Mouse (Mus musculus): ENCODE measurements around the gene Zhx3. TPM values are rescaled to one million over a fixed set of nuclear protein-coding genes. Genes with fewer than 3 reads are reported as not detected.

Gene Zhx3
- polyA plus RNA-seq, 1 experiment, result 26.2 TPM

DNA sequence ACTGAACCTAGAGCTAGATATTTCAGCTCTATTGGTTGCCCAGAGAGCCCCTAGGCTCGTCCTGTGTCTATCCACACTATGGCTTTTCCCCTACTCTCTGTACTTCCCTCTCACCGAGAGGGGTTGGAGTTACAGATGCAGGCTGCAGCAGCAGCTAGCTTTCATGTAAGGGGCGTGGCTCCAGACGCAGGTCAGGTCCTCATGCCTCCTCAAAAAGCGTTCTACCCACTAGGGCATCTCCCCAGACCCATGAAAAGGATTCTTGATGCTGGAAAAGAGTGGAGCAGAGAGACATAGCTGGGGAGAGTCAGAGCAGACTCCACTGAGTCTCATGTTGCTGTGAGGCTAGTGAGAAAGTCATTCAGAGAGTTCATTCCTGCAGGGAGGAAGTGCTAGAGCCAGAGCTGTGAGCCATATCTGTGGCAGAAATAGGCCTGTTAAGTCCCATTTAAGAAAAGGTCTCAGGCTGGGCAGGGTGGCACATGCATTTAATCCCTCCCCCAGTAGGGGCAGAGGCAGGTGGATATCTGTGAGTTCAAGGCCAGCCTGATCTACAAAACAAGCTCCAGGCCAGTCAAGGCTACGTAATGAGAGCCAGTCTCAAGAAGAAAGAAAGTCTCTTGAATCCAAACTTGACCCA, 8.8 kb upstream of the Zhx3 start:
- 87% methylated on average over 6 of the region's 6 CpGs for WGBS
- Histone ChIP-seq H3K4me3 (replicated peaks; ENCODE audit: insufficient read depth, low read depth, low read length) (no peak overlapping the region), H3K27me3 (ENCODE audit: control insufficient read depth, insufficient read depth, low read length) (no peaks in the 10 kb centered on the region), H3K4me1 (ENCODE audit: control insufficient read depth, insufficient read depth, low read length) (no peaks in the 10 kb centered on the region; the same call in 1 of the 2 replicates), H3K27ac (ENCODE audit: insufficient read depth, low read length) (no peak overlapping the region)
- peak in 1 of 2 experiments; percentile 4 for DNase-seq
- no peak for TF ChIP-seq CTCF (IDR thresholded peaks at IDR 0.05; ENCODE audit: borderline replicate concordance, insufficient read depth, low read depth, low read length)
- TF ChIP-seq POLR2A (IDR thresholded peaks at IDR 0.05; ENCODE audit: borderline replicate concordance, insufficient read depth, low read length), result no peak

DNA sequence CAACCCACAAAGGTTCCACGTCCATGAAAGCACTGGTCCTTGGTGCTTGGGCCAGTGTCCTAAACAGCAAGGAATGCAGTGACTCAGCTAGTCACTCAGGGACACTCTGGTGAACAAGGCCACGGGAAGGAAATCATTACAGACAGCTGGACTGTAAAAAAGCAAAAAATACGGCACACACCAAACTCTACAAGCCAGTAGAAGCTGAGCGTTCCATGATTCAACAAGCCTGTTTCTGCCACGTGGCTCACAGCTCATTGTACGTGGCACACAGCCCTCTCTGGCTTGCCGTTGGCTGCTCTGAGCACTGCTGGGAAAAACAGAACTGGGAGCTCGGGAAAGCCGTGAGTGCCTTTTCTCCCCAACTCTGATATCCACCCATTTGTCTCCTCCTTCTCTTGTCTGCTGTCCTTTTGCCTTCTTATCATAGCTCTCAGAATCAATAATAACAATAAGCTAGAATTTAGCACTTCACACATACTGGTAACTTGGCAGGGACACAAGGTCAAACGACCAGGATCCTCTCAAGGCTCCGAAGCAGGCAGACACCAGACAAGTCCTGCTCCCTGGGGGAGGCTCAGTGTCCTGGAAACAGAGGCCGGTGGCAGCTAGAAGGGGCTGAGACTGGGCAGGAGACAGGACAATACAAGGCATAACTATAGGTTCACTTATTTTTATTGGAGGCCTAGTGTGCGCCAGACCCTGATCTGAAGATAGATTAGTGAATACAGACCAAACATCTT, 7.8 kb upstream of the Zhx3 start, which contains the start of gene Lpin3:
Lpin3 (plus strand) TSS at position 218 of the 743 bp plus-strand sequence.
- Histone ChIP-seq H3K27me3 (ENCODE audit: control insufficient read depth, insufficient read depth, low read length) (no peaks in the 10 kb centered on the region), H3K4me3 (replicated peaks; ENCODE audit: insufficient read depth, low read depth, low read length) (no peak within 1 kb of the TSS), H3K27ac (ENCODE audit: insufficient read depth, low read length) (no peak within 1 kb of the TSS), H3K4me1 (ENCODE audit: control insufficient read depth, insufficient read depth, low read length) (no peaks in the 10 kb centered on the region; the same call in 1 of the 2 replicates)
- peak in 1 of 2 experiments; percentile 11 for DNase-seq
- TF ChIP-seq CTCF (IDR thresholded peaks at IDR 0.05; ENCODE audit: borderline replicate concordance, insufficient read depth, low read depth, low read length) (no peak), POLR2A (IDR thresholded peaks at IDR 0.05; ENCODE audit: borderline replicate concordance, insufficient read depth, low read length) (no peak)
- 45% methylated on average over 13 of the region's 13 CpGs for WGBS

DNA sequence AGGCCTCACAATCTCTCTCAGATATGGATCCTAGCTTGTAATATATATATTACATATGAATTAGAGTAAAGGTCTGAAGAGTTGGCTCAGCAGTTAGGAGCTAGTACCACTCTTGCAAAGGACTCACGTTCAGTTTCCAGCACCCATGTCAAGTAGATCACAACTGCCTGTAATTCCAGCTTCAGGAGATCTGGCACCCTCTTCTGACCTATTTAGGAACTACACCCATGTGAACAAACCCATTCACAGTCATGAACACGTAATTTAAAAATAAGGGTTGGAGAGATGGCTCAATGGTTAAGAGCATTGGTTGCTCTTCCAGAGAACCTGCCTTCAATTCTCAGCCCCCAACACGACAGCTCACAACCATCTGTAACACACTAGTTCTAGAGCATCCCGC, 3.3 kb upstream of the Zhx3 start:
- WGBS, result 94% methylated on average over 4 of the region's 4 CpGs
- peak in 1 of 2 experiments; percentile 1 for DNase-seq
- H3K4me3 ChIP-seq (replicated peaks; ENCODE audit: insufficient read depth, low read depth, low read length), result no peak overlapping the region
- H3K4me1 ChIP-seq (ENCODE audit: control insufficient read depth, insufficient read depth, low read length), result peaks cover 6% of the 10 kb centered on the region; the same call in 1 of the 2 replicates
- H3K27me3 ChIP-seq (ENCODE audit: control insufficient read depth, insufficient read depth, low read length), result no peaks in the 10 kb centered on the region
- H3K27ac ChIP-seq (ENCODE audit: insufficient read depth, low read length), result no peak overlapping the region
- TF ChIP-seq CTCF (IDR thresholded peaks at IDR 0.05; ENCODE audit: borderline replicate concordance, insufficient read depth, low read depth, low read length) (peak; percentile 13; the same call in 1 of the 2 replicates), POLR2A (IDR thresholded peaks at IDR 0.05; ENCODE audit: borderline replicate concordance, insufficient read depth, low read length) (no peak)

DNA sequence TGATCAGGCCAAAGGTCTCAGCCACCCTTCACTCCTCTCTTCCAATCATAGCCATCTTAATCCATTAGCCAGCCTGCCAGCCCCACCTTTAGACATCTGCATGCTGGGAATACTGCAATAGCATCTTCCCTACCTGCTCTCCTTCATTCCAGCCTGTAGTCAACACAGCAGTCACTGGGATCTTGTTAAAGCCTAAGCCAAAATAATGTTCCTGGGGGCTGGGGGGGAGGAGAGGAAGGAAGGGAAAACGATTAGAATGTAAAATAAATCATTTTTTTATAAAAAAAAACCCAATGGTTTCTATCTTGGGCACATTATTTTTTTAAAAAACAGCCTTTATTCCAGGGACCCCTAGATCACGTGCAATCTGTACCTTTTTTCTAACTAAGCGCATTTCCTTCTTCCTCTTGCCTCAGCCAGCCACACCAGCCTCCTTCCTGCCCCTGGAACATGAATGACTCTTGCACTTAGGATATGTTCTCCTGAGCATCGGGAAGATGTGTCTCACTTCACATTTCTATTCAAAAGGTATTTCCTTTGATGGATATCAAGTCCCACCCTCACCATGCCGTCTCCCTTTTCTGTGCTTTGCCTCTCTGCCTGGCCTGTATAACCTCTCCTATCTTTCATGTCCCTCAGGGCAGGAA, 1.6 kb upstream of the Zhx3 start:
- H3K27ac ChIP-seq (ENCODE audit: insufficient read depth, low read length), result no peak overlapping the region; the same call in 1 of the 2 replicates
- no peak for TF ChIP-seq POLR2A (IDR thresholded peaks at IDR 0.05; ENCODE audit: borderline replicate concordance, insufficient read depth, low read length)
- TF ChIP-seq CTCF (IDR thresholded peaks at IDR 0.05; ENCODE audit: borderline replicate concordance, insufficient read depth, low read depth, low read length), result no peak
- peaks cover 6% of the 10 kb centered on the region; the same call in 1 of the 2 replicates for H3K4me1 ChIP-seq (ENCODE audit: control insufficient read depth, insufficient read depth, low read length)
- no peak overlapping the region for H3K4me3 ChIP-seq (replicated peaks; ENCODE audit: insufficient read depth, low read depth, low read length)
- no peaks in the 10 kb centered on the region for H3K27me3 ChIP-seq (ENCODE audit: control insufficient read depth, insufficient read depth, low read length)
- DNase-seq, result peak in 1 of 2 experiments; percentile 7
- WGBS, result 88% methylated on average over 5 of the region's 5 CpGs

DNA sequence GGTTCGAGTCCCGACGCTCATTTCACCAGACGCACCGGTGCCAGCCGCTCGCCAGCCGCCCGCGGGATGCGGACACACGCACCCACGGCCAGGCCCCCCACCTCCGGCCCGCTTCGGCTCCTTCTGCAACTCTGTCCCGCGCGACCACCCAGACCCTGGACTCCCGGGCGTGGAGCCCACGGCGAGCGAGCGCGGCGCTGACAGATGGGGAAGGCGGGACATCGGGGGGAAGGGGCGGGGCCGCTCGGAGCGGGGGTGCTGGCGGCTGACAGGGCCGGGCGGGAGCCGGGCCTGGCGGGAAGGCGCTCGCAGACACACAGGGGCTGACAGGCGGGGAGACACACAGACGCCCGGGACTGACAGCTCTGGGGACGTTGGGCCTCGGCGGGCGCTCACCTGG, 403 bp downstream of the Zhx3 start:
- TF ChIP-seq POLR2A (IDR thresholded peaks at IDR 0.05; ENCODE audit: borderline replicate concordance, insufficient read depth, low read length) (0 out of 2 replicates have a peak, but pooled peaks have one; percentile 27), CTCF (IDR thresholded peaks at IDR 0.05; ENCODE audit: borderline replicate concordance, insufficient read depth, low read depth, low read length) (no peak)
- peak; percentile 81 to 85 for DNase-seq
- Histone ChIP-seq H3K27ac (ENCODE audit: insufficient read depth, low read length) (peak overlapping the region; percentile 97), H3K4me3 (replicated peaks; ENCODE audit: insufficient read depth, low read depth, low read length) (peak overlapping the region; percentile 99), H3K4me1 (ENCODE audit: control insufficient read depth, insufficient read depth, low read length) (peaks cover 6% of the 10 kb centered on the region; the same call in 1 of the 2 replicates), H3K27me3 (ENCODE audit: control insufficient read depth, insufficient read depth, low read length) (no peaks in the 10 kb centered on the region)
- under 1% methylated on average over 47 of the region's 47 CpGs for WGBS

DNA sequence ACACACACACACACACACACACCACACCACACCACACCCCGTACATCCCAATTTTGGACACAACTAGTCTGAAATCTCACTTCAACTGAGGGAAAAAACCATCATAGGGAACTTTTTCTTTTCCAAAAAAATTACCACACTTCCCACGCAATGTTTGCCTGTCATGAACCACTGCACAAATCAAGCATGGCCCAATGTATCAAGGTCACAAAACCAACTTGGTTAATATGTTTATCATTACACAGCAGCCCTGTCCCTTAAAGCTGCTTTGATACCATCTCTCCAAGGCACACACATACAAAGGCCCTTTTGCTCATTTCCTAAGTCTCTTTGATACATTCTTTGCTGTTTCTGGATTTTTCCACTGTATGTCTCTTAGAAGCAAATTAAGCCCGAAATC, 1.5 kb downstream of the Zhx3 start:
- Histone ChIP-seq H3K27me3 (ENCODE audit: control insufficient read depth, insufficient read depth, low read length) (no peaks in the 10 kb centered on the region), H3K27ac (ENCODE audit: insufficient read depth, low read length) (no peak overlapping the region)

DNA sequence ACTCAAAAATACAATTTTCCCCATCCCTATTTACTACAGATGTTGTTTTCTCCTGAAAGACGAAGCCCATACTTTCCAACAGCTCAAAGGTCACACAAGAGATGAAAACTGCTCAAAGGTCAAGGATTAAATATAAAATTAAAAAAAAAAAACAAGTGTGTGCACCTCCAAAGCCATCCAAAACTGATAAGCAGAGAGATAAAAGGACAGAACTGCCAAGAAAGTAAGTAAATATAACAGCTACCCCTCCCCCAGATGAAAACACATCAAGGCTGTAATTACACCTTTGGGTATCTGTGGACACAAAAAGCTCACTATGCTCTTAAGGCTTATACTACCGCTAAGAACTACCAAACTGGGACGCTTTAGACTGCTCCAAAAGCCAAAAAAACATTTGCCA, 3.4 kb downstream of the Zhx3 start:
- 88% methylated on average over 3 of the region's 3 CpGs for WGBS
- H3K27me3 ChIP-seq (ENCODE audit: control insufficient read depth, insufficient read depth, low read length), result no peaks in the 10 kb centered on the region
- no peak for TF ChIP-seq POLR2A (IDR thresholded peaks at IDR 0.05; ENCODE audit: borderline replicate concordance, insufficient read depth, low read length)
- TF ChIP-seq CTCF (IDR thresholded peaks at IDR 0.05; ENCODE audit: borderline replicate concordance, insufficient read depth, low read depth, low read length), result no peak
- H3K4me1 ChIP-seq (ENCODE audit: control insufficient read depth, insufficient read depth, low read length), result peaks cover 15% of the 10 kb centered on the region
- no peak overlapping the region for H3K4me3 ChIP-seq (replicated peaks; ENCODE audit: insufficient read depth, low read depth, low read length)
- H3K27ac ChIP-seq (ENCODE audit: insufficient read depth, low read length), result no peak overlapping the region
- DNase-seq, result no peak

More for the DNA sequence above, 1.5 kb downstream of the Zhx3 start:
- WGBS, result 28% methylated on average over 3 of the region's 3 CpGs
- peak overlapping the region; percentile 99 for H3K4me3 ChIP-seq (replicated peaks; ENCODE audit: insufficient read depth, low read depth, low read length)
- TF ChIP-seq CTCF (IDR thresholded peaks at IDR 0.05; ENCODE audit: borderline replicate concordance, insufficient read depth, low read depth, low read length), result no peak
- no peak for TF ChIP-seq POLR2A (IDR thresholded peaks at IDR 0.05; ENCODE audit: borderline replicate concordance, insufficient read depth, low read length)
- H3K4me1 ChIP-seq (ENCODE audit: control insufficient read depth, insufficient read depth, low read length), result peaks cover 6% of the 10 kb centered on the region; the same call in 1 of the 2 replicates
- no peak for DNase-seq
